Mouse (Mus musculus): Measurements from ENCODE around the gene Hoxa6.

DNA sequence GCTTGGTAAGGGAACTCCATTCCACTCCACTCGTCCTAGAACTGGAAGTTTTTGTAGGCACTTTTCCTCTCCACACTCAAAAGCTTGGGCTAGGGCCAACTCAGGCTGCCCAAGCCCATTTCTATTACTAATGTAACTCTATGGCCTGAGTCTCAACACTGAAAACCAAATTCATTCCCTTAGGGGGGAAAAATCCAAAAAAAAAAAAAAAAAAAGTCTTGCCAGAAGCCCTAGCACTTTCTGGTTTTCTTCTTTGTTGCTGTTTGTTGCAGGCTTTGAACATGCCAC, 46.5 kb downstream of the Hoxa6 start:
- TF ChIP-seq CTCF (IDR thresholded peaks at IDR 0.05; ENCODE audit: low read depth, low read length) (no peak), POLR2A (IDR thresholded peaks at IDR 0.05; ENCODE audit: borderline replicate concordance, low read depth, low read length) (no peak)

Data from bone marrow macrophage, adult 2 months (primary cell).